Mouse (Mus musculus) liver, postnatal 0 days (tissue): ENCODE results near the gene Ercc6. TPM values are rescaled to one million over a fixed set of nuclear protein-coding genes. Genes with fewer than 3 reads are reported as not detected.

Experiments
- ATAC-seq: fragments of 200-750 bp; cut with Nextera tagmentation; 2 replicates; pipeline ENCODE4 v1.8.0; 2017; ENCODE audit warnings: mild to moderate bottlenecking, moderate library complexity
- DNase-seq: peaks from one replicate; pipeline ENCODE4 v3.0.0-alpha.2; 2016
- H3K27ac ChIP-seq: fragments of 300-500 bp; sonication (generic); 2 replicates; pipeline ENCODE4 v1.5.1; 2014; ENCODE audit warnings: antibody characterized with exemption, moderate library complexity, mild to moderate bottlenecking, low read depth
- H3K27me3 ChIP-seq: fragments of 300-500 bp; sonication (generic); 2 replicates; pipeline ENCODE4 v1.6.1; 2014; ENCODE audit warnings: low read length, control low read depth, mixed read lengths; ENCODE audit not compliant: insufficient read depth
- H3K36me3 ChIP-seq: fragments of 300-500 bp; sonication (generic); replicated peaks from 2 replicates; pipeline ENCODE4 v1.6.1; 2014; ENCODE audit warnings: mild to moderate bottlenecking, control low read depth, low read length, moderate library complexity, mixed read lengths; ENCODE audit not compliant: insufficient read depth
- H3K4me1 ChIP-seq: fragments of 300-500 bp; sonication (generic); 2 replicates; pipeline ENCODE4 v1.6.1; 2014; ENCODE audit warnings: antibody characterized with exemption, mild to moderate bottlenecking, control low read depth; ENCODE audit not compliant: insufficient read depth
- H3K4me2 ChIP-seq: fragments of 300-500 bp; sonication (generic); 2 replicates; pipeline ENCODE4 v1.6.1; 2014; ENCODE audit warnings: low read depth, mild to moderate bottlenecking, low read length, moderate library complexity, mixed read lengths
- H3K4me3 ChIP-seq: fragments of 300-500 bp; sonication (generic); 2 replicates; pipeline ENCODE4 v1.5.1; 2014; ENCODE audit warnings: low read depth, low read length
- H3K9ac ChIP-seq: fragments of 300-500 bp; sonication (generic); replicated peaks from 2 replicates; pipeline ENCODE4 v1.6.1; 2014; ENCODE audit warnings: mild to moderate bottlenecking, moderate library complexity
- H3K9me3 ChIP-seq: fragments of 300-500 bp; sonication (generic); 2 replicates; pipeline ENCODE4 v1.6.1; 2016; ENCODE audit warnings: mild to moderate bottlenecking, control low read depth, low read length, mixed read lengths
- CTCF ChIP-seq: sonication (generic); IDR thresholded peaks from 2 replicates; pipeline ENCODE4 v1.5.1; 2016; ENCODE audit warnings: antibody characterized with exemption, low read depth
- EP300 ChIP-seq: IDR thresholded peaks from 2 replicates; pipeline ENCODE4 v1.6.1; 2016; ENCODE audit warnings: antibody characterized with exemption, low read depth, mild to moderate bottlenecking
- WGBS: fragments of 180-500 bp; shearing (Covaris S2); extraction: QIAGEN DNeasy Blood & Tissue Kit; methylation state at CpG from one replicate; pipeline ENCODE4 v1.1.7; 2014; ENCODE audit not compliant: insufficient replicate concordance; 5-methylcytosine and 5-hydroxymethylcytosine counted together
- polyA plus RNA-seq: library from polyadenylated mRNA; unstranded; fragments of >200 nt; fragmentation: Nextera tagmentation; extraction: Ambion mirVana; gene quantifications from 2 replicates; pipeline ENCODE4 v1.2.1, GENCODE M21; 2015

Gene Ercc6
- polyA plus RNA-seq, 1 experiment from 2014 or later = 5.4 TPM

GRCm38 (mm10) chr14:32578420-32578819 is 65.1 kb downstream of the Ercc6 start:
- Histone ChIP-seq H3K4me2 (no peak overlapping the region), H3K4me1 (no peaks in the 10 kb centered on the region), H3K9me3 (no peaks in the 10 kb centered on the region), H3K9ac (no peak overlapping the region), H3K4me3 (no peak overlapping the region), H3K36me3 (peaks cover 25% of the 10 kb centered on the region), H3K27me3 (no peaks in the 10 kb centered on the region), H3K27ac (no peak overlapping the region)
- 91% methylated on average over 2 of the region's 2 CpGs for WGBS
- ATAC-seq (no peak), DNase-seq (no peak)
- TF ChIP-seq CTCF (no peak), EP300 (no peak)

DNA sequence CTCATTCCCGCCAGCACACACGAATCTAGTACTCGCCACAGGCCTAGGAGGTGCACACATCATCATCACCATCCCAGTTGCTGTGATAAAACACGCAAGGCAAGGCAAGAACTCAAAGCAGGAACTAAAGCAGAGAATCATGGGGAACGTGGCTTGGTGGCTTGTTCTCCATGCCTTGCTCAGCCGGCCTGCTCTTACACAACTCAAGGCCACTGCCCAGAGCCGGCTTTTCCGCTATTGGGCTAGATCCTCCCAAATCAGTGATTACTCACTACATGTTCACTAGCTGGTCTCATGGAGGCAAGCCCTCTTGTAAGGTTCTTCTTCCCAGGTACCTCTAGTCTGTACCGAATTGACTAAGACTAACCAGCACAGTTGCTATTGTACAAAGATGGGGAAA is 70.4 kb downstream of the Ercc6 start:
- H3K27ac ChIP-seq = no peak overlapping the region
- no peaks in the 10 kb centered on the region for H3K4me1 ChIP-seq
- WGBS = 66% methylated on average over 9 of the region's 9 CpGs
- H3K4me2 ChIP-seq = no peak overlapping the region
- H3K9ac ChIP-seq = no peak overlapping the region
- H3K4me3 ChIP-seq = no peak overlapping the region
- no peaks in the 10 kb centered on the region for H3K9me3 ChIP-seq
- TF ChIP-seq EP300 = no peak
- no peak for TF ChIP-seq CTCF
- DNase-seq = no peak
- ATAC-seq = no peak
- no peaks in the 10 kb centered on the region for H3K27me3 ChIP-seq
- no peaks in the 10 kb centered on the region for H3K36me3 ChIP-seq

DNA sequence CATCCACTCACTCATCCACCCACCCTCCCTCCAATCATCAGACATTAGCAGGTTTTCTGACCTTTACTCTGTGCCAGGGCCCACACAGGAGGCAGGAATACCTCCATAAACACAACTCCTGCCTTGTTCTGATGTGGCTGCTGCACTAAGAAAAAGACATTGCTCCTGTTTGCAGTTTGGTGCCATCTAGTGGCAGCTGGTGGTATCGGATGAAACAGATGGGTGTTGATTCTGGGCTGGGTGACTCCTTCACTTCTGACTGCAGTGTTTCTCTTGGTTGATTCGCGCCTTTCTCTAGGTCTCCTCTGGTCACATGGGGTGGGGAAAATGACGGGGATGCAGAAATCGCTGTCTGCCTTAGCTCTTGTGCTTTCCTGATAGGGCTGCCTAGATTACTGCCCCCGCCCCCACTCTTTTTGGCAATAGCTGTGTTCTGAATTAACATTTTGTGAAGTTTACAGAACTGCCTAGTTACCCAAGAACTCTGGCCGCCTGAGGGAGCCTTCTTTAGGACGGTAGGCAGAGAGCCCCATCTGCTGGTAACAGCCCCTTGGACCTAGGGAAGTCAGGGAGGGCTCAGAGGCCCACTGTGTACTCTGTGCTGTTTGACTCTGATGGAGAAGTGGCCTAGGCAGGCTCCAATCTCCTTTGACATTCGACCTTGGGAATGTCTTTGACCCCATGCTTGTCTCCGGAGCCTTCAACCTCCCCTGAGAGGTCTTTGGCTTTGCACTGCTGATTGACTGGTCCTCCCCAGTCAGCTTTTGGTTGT is 73.9 kb downstream of the Ercc6 start:
- H3K4me2 ChIP-seq = no peak overlapping the region
- WGBS = 14% methylated on average over 10 of the region's 10 CpGs
- no peak overlapping the region for H3K4me3 ChIP-seq
- peak; percentile 80 for DNase-seq
- no peaks in the 10 kb centered on the region for H3K9me3 ChIP-seq
- TF ChIP-seq EP300 = no peak
- TF ChIP-seq CTCF = peak; percentile 94
- H3K27ac ChIP-seq = no peak overlapping the region
- no peaks in the 10 kb centered on the region for H3K4me1 ChIP-seq
- no peaks in the 10 kb centered on the region for H3K27me3 ChIP-seq
- ATAC-seq = no peak
- no peaks in the 10 kb centered on the region for H3K36me3 ChIP-seq
- no peak overlapping the region for H3K9ac ChIP-seq

DNA sequence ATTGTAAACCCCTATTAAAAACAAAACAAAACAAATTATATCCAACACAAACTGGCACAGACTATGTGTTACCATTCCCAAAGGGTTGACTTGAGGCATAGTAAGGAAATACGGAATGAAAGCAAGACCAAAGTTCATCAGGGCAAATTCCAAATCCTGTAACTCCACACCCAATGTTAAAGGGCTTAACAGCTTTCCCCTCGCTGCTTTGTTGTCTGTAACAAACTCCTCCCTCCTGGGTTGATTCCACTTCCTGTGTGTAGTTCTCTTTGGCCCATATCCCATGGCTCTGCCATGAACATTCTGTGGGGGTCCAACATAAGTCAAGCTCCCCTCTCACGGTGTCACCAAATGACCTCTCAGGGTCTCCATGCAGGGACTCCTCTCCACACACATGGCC is 77.1 kb downstream of the Ercc6 start:
- TF ChIP-seq EP300 = no peak
- no peak for TF ChIP-seq CTCF
- Histone ChIP-seq H3K9ac (no peak overlapping the region), H3K4me2 (no peak overlapping the region), H3K36me3 (no peaks in the 10 kb centered on the region), H3K27ac (no peak overlapping the region), H3K4me3 (no peak overlapping the region), H3K27me3 (peaks cover 10% of the 10 kb centered on the region), H3K9me3 (no peaks in the 10 kb centered on the region), H3K4me1 (no peaks in the 10 kb centered on the region)
- DNase-seq (no peak), ATAC-seq (no peak)
- 59% methylated on average over 3 of the region's 3 CpGs for WGBS

GRCm38 (mm10) chr14:32597232-32598231 is 84.2 kb downstream of the Ercc6 start:
- Histone ChIP-seq H3K4me3 (no peak overlapping the region), H3K27ac (no peak overlapping the region), H3K9ac (no peak overlapping the region), H3K4me2 (no peak overlapping the region), H3K4me1 (0 out of 2 replicates have a peak, but pooled peaks cover 3% of the 10 kb centered on the region), H3K9me3 (no peaks in the 10 kb centered on the region), H3K36me3 (no peaks in the 10 kb centered on the region), H3K27me3 (peaks cover 70% of the 10 kb centered on the region)
- no peak for TF ChIP-seq CTCF
- TF ChIP-seq EP300 = no peak
- ATAC-seq = no peak
- peak; percentile 77 for DNase-seq
- WGBS = 2% methylated on average over 77 of the region's 78 CpGs

- Histone ChIP-seq H3K27me3 (peaks cover 75% of the 10 kb centered on the region), H3K4me1 (0 out of 2 replicates have a peak, but pooled peaks cover 3% of the 10 kb centered on the region), H3K9ac (no peak overlapping the region), H3K9me3 (no peaks in the 10 kb centered on the region), H3K27ac (no peak overlapping the region), H3K4me3 (no peak overlapping the region), H3K36me3 (no peaks in the 10 kb centered on the region), H3K4me2 (no peak overlapping the region)
- TF ChIP-seq CTCF (no peak), EP300 (no peak)
- no peak for DNase-seq
- WGBS = 11% methylated on average over 23 of the region's 23 CpGs
- ATAC-seq = no peak
Measured at GRCm38 (mm10) chr14:32598437-32599219, 85.3 kb downstream of the Ercc6 start.
